Mouse (Mus musculus) left cerebral cortex, postnatal 10 days (tissue): ENCODE measurements at regions not wholly inside any gene's neighbourhood (a gene's known extent, or its start where the extent isn't known, plus 50 kb on each side); places are given as distances from the start of the nearest gene placed in this dataset. TPM values are rescaled to one million over a fixed set of nuclear protein-coding genes. Genes with fewer than 3 reads are reported as not detected.

Experiments
- microRNA-seq: library from miRNA; unstranded; fragments of <30 nt; microRNA quantifications from one replicate; pipeline ENCODE4 v1.2.0, GENCODE M21; 2022

Small RNAs in the stretch of these regions (microRNA-seq; reads per million reads assigned to microRNA genes)
- gene Gm24710, result not detected
